Mouse (Mus musculus) ZHBTc4 (cell line): ENCODE measurements around the gene Olfr961.
A peak's percentile ranks its signal among the peaks of the same experiment; 100 is the strongest.

Source experiments
- DNase-seq: peaks from one replicate; pipeline ENCODE4 v3.0.0-alpha.2; 2011; ENCODE audit warnings: low read depth, low spot score

Olfr961 gene

GRCm38 (mm10) chr9:39644785-39645184 lies at the start of gene Olfr961:
TSS of gene Olfr961 (plus strand) at chr9:39645085.
- DNase-seq, result no peak

- peak; percentile 58 for DNase-seq
Observed at GRCm38 (mm10) chr9:39602536-39603332, 42.2 kb upstream of the Olfr961 start.

- DNase-seq, result peak; percentile 16
Observed at GRCm38 (mm10) chr9:39603333-39603845, 41.5 kb upstream of the Olfr961 start.

GRCm38 (mm10) chr9:39603999-39604453 lies 40.9 kb upstream of the Olfr961 start, which contains the start of gene AW551984:
TSS of gene AW551984 (minus strand) at chr9:39604403.
- peak; percentile 39 for DNase-seq

- DNase-seq, result no peak
Observed at GRCm38 (mm10) chr9:39608497-39608896, 36.4 kb upstream of the Olfr961 start.

- DNase-seq, result no peak
Observed at GRCm38 (mm10) chr9:39610355-39610754, 34.5 kb upstream of the Olfr961 start, which contains the start of gene Olfr148. TSS of gene Olfr148 (plus strand) at chr9:39610655.

GRCm38 (mm10) chr9:39611953-39612352 lies 32.9 kb upstream of the Olfr961 start:
- DNase-seq, result peak; percentile 9

- no peak for DNase-seq
Observed at GRCm38 (mm10) chr9:39621073-39621472, 23.8 kb upstream of the Olfr961 start, which contains the start of gene Olfr960. TSS of gene Olfr960 (plus strand) at chr9:39621373.

- DNase-seq, result no peak
Observed at GRCm38 (mm10) chr9:39623783-39624182, 21.1 kb upstream of the Olfr961 start.

- no peak for DNase-seq
Observed at GRCm38 (mm10) chr9:39624711-39625110, 20.2 kb upstream of the Olfr961 start.

- no peak for DNase-seq
Observed at GRCm38 (mm10) chr9:39629069-39629468, 15.8 kb upstream of the Olfr961 start.

GRCm38 (mm10) chr9:39633913-39634594 lies 10.8 kb upstream of the Olfr961 start:
- DNase-seq, result no peak

GRCm38 (mm10) chr9:39647382-39647781 lies 2.5 kb downstream of the Olfr961 start:
- no peak for DNase-seq

- no peak for DNase-seq
Observed at GRCm38 (mm10) chr9:39654756-39655396, 10.0 kb downstream of the Olfr961 start.

- no peak for DNase-seq
Observed at GRCm38 (mm10) chr9:39666905-39667304, 22.0 kb downstream of the Olfr961 start, which contains the start of gene Olfr963. TSS of gene Olfr963 (plus strand) at chr9:39667205.

GRCm38 (mm10) chr9:39669723-39670122 lies 24.8 kb downstream of the Olfr961 start:
- DNase-seq, result no peak

- no peak for DNase-seq
Observed at GRCm38 (mm10) chr9:39674820-39675219, 29.9 kb downstream of the Olfr961 start.

- DNase-seq, result no peak
Observed at GRCm38 (mm10) chr9:39678557-39678956, 33.7 kb downstream of the Olfr961 start.

GRCm38 (mm10) chr9:39679280-39679679 lies 34.4 kb downstream of the Olfr961 start:
- DNase-seq, result no peak
